Mouse (Mus musculus): ENCODE results near the gene Hist1h3g.
A peak's percentile ranks its signal among the peaks of the same experiment; 100 is the strongest.
"Not testable (repeated sequence)": the region's sequence is repeated elsewhere in the genome, so short reads cannot be mapped to it uniquely, and the experiment has no call there.

The Hist1h3g gene

DNA sequence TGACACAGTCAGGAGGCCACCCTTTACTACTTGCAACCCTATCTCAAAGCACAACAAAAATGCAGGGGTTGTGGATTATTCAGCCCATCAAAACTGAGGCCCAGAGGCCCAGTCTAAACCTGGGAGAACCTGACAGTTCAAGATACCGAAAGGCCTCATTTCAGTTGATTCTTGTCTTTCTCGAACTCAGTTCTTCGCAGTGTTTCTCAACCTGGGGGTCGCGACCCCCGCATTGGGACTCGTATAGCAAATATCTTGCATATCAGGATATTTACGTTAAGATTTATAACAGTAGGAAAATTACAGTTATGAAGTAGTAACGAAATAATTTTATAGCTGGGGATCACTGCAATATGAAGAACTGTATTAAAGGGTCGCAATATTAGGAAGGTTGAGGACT lies 9.3 kb upstream of the Hist1h3g start:
- no peak for TF ChIP-seq GATA4 (IDR thresholded peaks at IDR 0.05; ENCODE audit: insufficient replicate concordance, low read length)

DNA sequence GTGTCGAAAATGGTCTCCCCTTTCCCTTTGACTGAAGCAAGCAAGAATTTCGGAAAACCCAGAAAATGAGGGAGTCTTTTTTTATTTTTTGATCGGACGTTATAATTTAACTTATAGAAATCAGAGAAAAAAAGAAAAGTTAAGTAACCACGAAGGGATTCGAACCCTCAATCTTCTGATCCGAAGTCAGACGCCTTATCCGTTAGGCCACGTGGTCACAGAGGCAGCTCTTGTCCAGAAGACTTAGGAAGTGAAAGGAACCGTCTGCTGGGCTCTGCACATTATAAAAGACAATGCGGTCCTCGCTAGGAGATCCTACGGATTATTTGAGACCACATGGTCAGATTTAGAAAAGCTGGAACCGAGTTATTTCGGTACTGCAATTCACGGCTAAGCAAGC lies 8.9 kb upstream of the Hist1h3g start:
- no peak for TF ChIP-seq GATA4 (IDR thresholded peaks at IDR 0.05; ENCODE audit: insufficient replicate concordance, low read length)

DNA sequence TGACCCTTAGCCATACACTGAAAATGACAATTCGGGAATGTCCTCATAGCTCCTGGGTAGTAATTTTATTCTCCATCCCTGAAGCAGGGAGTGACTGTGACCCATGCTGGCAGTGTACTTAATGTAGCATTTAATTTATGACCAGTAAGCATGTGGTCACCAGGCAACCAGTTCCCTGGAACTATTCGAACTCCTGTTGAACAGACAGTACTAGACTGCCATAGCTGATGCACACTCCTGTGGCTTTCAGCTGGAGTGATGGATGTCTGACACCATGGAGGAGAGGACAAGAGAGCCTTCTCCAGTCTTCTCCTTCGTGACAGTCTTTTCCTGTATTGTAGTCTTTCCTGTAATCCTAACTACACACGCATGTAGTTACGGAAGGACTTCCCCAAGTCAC lies 6.2 kb upstream of the Hist1h3g start:
- TF ChIP-seq GATA4 (IDR thresholded peaks at IDR 0.05; ENCODE audit: insufficient replicate concordance, low read length): no peak

DNA sequence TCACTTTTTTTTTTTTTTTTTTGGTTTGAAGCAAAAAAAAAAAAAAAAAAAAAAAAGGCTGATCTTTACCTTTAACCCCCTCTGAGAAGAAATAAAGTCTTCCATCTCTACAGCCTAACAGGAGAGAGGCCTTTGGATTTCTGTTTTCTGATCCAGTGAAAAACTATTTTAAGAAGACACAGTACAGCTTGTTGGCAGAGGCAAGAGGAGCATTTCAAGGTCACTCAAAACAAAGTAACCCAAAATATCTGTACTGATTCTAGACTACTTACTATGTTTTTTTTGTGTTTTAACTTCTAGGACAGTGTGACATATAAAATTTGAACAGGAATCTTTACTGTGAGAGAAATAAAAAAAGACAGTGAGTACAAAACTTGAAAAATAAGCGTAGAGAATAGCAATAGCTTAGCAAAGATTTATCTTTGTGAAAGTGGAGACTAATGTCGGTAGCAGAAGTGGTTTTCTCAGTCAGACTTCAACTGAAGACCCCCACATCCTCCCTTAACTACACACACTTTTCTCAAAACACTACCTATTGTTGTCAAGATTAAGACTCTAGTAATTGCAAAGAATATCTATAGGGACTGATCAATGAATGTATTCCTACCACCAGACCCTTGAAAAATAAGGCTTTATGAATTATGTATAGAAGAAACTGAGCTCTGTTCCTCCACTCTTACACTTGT lies 5.6 kb upstream of the Hist1h3g start:
- TF ChIP-seq GATA4 (IDR thresholded peaks at IDR 0.05; ENCODE audit: insufficient replicate concordance, low read length): no peak

DNA sequence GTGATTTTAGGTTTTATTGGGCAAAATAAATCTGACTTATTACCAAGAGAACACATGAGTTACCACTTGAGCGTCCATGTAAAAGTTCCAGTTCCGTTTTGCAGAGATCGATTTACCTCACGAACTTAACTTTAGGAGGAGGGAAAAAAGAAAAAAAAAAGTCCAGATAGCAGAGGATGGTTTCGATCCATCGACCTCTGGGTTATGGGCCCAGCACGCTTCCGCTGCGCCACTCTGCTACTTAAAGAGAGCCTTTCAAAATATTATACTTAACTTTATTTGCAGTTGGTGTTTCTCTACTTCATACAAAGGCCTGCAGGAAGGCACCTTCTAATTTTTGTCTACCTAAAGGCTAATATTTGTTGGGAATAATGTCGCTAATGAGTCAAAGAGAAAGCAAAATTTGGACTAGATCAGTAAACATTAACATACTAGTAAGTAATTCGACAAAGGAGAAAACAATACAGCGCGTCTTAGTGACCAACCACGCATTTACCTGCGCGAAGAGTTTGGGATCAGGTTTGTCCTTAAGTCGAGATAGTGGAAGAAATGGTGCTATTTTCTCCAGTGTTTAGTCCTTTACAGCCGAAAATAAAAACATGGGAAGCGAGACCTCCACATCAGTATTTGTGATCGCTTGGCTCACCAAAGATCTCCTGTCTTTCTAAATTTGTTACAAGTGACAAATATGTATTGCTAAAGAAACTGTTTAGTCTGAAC lies 4.9 kb upstream of the Hist1h3g start:
- TF ChIP-seq GATA4 (IDR thresholded peaks at IDR 0.05; ENCODE audit: insufficient replicate concordance, low read length): peak; percentile 10; the same call in 1 of the 2 replicates

DNA sequence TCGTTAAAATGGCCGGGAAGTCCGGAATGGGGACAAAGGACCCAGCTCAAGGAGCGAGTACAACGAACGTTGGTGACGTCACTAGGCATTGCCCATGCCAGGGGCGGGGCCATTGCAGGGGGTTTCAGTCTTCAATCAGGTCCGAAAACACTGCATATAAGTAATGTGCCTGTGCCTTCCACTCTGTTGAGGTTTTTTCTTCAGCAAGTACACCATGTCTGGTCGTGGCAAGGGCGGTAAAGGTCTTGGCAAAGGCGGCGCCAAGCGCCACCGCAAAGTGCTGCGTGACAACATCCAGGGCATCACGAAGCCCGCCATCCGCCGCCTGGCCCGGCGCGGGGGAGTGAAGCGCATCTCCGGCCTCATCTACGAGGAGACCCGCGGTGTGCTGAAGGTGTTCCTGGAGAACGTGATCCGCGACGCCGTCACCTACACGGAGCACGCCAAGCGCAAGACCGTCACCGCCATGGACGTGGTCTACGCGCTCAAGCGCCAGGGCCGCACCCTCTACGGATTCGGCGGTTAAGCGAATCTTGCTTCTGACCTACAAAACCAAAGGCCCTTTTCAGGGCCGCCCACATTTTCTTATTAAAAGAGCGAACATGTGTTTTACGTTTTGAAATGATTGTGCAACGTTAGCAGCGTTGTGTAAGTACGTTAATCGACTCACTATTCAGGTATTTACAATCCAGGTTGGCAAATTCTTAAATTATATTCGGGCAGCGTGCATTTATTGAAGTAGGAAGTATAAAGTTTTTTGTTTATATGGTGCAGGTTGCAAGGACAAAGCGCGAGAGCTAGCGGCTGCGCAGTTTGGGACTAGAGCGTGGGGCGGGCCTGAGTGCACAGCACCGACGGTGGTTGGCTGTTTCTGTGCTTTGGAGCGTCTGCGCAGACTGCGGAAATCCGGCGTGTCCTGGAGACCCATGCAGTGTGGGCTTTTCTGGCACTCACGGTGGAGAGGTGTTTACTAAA lies 4.0 kb upstream of the Hist1h3g start, which contains the start of gene Hist1h4h:
Gene Hist1h4h, plus strand, starts transcription at position 150 of the 975 bp plus-strand sequence.
- no peak; the same call in 1 of the 2 replicates for TF ChIP-seq GATA4 (IDR thresholded peaks at IDR 0.05; ENCODE audit: insufficient replicate concordance, low read length)

DNA sequence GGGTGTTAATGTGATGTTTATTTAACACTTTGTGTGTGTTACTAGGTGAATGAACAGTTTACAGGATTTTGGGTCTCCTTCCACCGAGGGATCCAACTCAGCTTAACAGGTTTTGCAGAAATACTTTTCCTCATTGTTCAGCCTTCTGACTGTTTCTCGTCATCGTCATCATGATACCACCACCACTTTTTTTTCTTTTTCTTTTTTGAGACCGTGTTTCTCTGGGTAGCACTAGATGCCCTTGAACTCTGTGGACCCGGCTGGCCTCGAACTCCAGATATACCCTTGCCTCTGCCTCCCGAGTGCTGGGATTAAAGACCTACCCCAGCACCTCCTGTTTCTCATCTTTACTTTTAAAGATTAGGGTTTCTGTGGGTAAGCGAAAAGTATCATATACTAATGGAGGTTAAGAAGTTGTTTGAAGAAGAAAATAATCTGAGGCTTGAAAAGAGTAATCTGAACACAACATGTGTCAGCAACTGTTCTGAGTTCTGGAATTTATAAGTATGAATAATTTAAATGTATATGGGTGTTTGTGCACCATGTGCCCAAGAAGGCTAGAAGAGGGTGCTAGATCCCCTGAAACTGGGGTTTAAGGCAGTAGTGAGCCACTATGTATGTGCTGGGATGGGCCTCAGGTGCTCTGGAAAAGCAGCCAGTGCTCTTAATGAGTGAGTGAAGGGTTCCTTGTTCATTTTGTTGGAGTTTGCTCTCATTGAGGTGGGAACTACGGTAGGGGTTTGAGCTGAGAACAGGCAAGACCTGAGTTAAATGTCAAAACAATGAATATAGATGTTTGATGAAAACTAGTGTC lies 2.8 kb upstream of the Hist1h3g start:
- TF ChIP-seq GATA4 (IDR thresholded peaks at IDR 0.05; ENCODE audit: insufficient replicate concordance, low read length): no peak

DNA sequence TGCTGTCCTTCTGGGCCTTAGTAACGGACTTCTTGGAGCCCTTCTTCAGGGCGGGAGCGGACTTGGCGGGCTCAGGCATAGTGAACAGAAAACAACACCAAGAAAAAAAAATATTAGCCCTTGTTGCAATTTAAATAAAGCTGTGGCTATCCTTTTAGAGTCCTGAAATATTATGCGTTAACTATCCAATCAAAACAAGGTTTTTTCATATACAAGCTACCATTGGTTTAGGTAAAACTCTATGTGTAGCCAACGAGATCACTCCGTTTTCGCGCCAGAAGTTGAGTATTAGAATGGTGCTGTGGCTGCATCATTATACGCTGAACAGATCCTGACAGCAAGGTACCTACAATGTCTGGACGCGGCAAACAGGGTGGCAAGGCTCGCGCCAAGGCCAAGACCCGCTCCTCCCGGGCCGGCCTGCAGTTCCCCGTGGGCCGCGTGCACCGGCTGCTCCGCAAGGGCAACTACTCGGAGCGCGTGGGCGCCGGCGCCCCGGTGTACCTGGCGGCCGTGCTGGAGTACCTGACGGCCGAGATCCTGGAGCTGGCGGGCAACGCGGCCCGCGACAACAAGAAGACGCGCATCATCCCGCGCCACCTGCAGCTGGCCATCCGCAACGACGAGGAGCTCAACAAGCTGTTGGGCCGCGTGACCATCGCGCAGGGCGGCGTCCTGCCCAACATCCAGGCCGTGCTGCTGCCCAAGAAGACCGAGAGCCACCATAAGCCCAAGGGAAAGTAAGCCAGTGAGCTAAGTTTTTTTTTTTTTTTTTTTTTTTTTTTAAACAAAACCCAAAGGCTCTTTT lies 1.5 kb upstream of the Hist1h3g start, which contains the start of gene Hist1h2af:
Gene Hist1h2af, plus strand, starts transcription at position 347 of the 808 bp plus-strand sequence.
- TF ChIP-seq GATA4 (IDR thresholded peaks at IDR 0.05; ENCODE audit: insufficient replicate concordance, low read length): not testable (repeated sequence)

DNA sequence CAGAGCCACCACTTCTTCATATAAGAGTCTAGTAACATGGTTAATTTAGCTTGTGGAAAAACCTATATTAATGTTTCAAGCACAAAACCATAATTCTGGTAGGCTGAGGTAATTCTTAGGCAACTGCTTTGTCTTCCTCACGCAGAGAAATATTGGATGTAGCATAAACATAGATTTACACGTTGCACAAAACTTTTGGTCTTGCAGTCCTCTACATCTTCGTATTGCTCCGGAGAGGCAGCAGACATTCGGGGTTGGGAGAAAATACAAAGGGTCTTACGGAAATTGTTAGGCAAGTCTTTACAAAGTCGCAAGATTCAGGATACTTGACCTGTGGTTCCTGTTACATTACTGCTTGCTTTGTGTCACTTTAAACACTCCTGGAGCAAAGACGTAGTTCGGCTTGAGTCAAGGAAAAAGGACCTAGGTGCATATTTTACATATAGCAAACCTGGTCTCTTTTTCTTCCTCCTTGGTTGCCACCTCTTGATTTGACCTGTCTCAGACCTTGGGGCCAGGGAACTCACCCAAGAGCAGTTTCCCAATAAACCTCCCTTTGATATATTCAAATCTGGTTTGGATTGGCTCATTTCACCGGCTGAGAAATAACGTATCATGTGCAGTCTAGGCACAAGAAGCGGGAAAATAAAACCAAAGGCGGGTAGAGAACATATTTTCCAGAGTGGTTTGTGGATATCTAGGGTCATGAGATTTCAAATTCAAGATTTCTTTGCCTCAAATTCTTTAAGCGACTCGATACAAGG lies 672 bp upstream of the Hist1h3g start:
- no peak for TF ChIP-seq GATA4 (IDR thresholded peaks at IDR 0.05; ENCODE audit: insufficient replicate concordance, low read length)

DNA sequence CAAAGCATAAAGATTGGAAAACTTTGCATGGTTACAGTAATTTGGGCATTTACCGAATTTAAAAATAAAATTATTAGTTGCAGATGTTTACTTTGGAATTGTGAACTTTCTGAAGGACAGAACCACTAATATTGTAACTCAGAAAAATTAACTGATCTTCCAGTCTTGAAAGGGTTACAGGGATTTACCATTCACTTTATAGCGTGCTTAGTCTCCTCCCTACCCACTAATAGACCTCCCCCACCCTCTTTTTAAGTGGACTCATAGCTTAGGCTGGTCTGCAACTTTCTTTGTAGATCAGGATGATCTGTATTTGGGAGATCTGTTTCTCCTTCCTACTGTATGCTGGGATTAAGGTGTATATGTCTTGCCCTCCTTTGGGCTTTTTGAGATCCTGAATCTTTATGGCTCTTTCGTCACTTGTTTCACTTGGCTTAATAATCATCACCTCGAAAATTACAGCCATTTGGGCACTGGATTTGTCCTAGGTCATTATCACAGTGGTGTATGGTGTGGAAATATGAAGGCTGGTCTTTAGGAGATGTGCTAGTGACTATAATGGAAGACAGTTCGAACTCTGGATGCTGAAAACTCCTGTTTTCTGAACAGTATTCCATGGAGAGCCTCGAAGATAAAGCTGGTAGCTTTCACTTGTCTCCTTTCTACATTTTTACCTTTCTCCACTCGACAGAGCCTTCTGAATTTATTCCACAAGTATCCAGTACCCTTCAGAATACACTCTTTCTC lies 1.0 kb downstream of the Hist1h3g start:
- TF ChIP-seq GATA4 (IDR thresholded peaks at IDR 0.05; ENCODE audit: insufficient replicate concordance, low read length): no peak

DNA sequence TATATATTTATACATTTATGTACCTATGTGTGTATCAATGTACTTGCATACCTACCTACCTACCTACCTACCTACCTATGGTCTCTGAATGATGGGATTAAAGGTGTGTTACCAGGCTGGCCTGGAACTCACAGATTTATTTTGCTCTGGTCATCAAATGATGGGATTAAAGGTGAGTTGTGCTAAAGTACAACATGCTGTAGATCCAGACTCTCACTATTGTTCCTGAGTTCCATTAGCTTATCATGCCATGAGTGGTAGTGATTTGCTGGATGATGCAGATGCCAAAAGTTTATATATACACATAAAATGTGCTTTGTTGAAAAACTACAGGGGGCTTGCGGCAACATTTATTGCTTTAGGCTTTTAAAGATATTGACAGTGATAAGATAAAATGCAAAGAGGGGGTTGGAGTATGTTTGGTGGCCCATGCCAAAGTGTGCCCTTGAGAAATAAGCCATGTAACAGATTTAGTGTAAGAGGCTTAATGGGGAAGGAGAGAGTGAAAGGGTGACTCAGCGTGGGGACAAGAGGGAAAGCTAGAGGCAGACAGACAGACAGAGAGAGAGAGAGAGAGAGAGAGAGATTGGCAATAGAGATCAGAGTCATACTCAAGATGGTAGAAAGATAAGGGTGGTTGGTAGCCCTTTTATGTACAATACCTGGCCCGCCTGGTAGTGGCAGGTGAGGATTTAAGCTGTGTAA lies 1.9 kb downstream of the Hist1h3g start:
- no peak for TF ChIP-seq GATA4 (IDR thresholded peaks at IDR 0.05; ENCODE audit: insufficient replicate concordance, low read length)

DNA sequence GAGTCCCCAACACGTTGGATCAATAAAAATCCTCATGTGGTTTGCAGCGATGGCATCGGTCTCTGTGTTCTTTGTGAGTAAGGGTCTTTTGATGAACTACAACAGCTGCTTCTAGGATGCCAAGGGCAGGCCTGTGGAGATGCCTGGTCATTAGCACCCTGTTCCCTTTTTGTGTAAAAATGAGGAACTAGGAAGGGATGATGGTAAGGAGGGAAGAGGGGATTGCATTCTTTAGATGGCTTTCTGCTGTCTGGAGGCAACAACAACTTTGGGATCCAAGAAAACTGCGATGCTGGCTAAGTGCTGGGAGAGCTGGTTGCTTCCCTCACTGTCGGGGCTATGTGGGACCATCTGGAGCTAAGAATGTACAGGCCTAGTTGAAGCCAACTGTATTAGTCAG lies 3.0 kb downstream of the Hist1h3g start:
- TF ChIP-seq GATA4 (IDR thresholded peaks at IDR 0.05; ENCODE audit: insufficient replicate concordance, low read length): no peak

Measured in liver, adult (tissue).